Mouse (Mus musculus): ENCODE results near the gene Apold1. TPM values are rescaled to one million over a fixed set of nuclear protein-coding genes. Genes with fewer than 3 reads are reported as not detected.

Apold1 gene
- polyA plus RNA-seq (2015; fragmentation: Nextera tagmentation; extraction: Ambion mirVana), result 2.4 and 3.5 TPM in 2 replicates

DNA sequence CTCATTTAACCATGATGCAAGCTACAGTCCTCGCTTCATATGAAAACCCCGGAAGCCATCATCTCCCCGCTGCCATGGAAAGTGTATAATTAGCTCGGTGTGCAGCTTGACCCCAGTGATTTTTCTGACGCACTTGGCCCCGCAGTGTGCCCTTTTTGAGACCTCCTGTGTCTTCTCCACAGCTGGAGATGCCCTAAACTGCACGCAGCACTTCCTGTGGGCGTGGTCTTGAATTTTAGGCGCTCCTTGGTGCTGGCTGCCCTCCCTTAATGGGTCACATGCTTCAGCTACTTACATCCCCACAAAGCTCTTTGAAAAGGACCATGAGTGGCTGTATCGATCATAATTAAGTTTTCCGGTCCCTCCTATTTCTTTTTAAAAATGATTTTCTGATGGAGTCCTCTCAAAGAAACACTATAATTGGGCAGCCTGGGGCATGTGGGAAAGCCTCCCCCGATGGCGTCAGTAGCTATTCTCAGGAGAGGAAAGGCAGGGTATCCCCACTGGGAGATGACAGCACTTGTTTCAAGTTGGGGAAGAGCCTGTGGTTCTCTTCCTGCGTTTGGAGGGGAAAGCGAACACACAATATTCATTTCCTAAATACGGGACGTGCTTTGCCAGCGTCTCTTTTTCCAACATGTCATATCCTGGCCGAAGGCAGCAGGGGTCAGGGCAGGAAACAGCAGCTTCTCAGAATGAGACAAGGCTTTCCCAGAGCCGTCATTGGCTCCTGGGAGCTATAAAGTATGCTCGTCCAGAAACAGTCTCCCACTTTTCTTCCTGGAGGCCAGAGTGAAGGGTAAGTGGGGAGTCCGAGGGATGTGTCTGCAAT is at the start of gene Apold1:
Apold1 (plus strand) TSS at position 488 of the 832 bp plus-strand sequence.

GRCm38 (mm10) chr6:135011048-135011733 is 29.7 kb downstream of the Apold1 start, which contains the start of gene Ddx47:
TSS of gene Ddx47 (plus strand) at chr6:135011612.

Other genes with a start within 250 kb of the Apold1 start
- gene Dusp16, start 189.1 kb upstream of the Apold1 start, polyA plus RNA-seq (2015; fragmentation: Nextera tagmentation; extraction: Ambion mirVana), result 8.1 and 10.1 TPM in 2 replicates
- 7.1 and 7.8 TPM in 2 replicates for gene Crebl2, start 151.6 kb upstream of the Apold1 start, polyA plus RNA-seq (2015; fragmentation: Nextera tagmentation; extraction: Ambion mirVana)
- gene Gpr19, start 83.1 kb upstream of the Apold1 start, polyA plus RNA-seq (2015; fragmentation: Nextera tagmentation; extraction: Ambion mirVana), result 12.9 and 15.5 TPM in 2 replicates
- 15.1 and 15.5 TPM in 2 replicates for gene Cdkn1b, start 61.3 kb upstream of the Apold1 start, polyA plus RNA-seq (2015; fragmentation: Nextera tagmentation; extraction: Ambion mirVana)
- 42.6 and 59.3 TPM in 2 replicates for gene Ddx47, start 29.9 kb downstream of the Apold1 start, polyA plus RNA-seq (2015; fragmentation: Nextera tagmentation; extraction: Ambion mirVana)
- 4.6 and 5.7 TPM in 2 replicates for gene Gprc5a, start 83.9 kb downstream of the Apold1 start, polyA plus RNA-seq (2015; fragmentation: Nextera tagmentation; extraction: Ambion mirVana)
- not detected in 2 replicates for gene Gprc5d, start 136.6 kb downstream of the Apold1 start, polyA plus RNA-seq (2015; fragmentation: Nextera tagmentation; extraction: Ambion mirVana)
- 22.3 and 40.1 TPM in 2 replicates for gene Fam234b, start 216.3 kb downstream of the Apold1 start, polyA plus RNA-seq (2015; fragmentation: Nextera tagmentation; extraction: Ambion mirVana)
- 28.4 and 28.5 TPM in 2 replicates for gene Hebp1, start 216.3 kb downstream of the Apold1 start, polyA plus RNA-seq (2015; fragmentation: Nextera tagmentation; extraction: Ambion mirVana)

Measured in adrenal gland, postnatal 0 days (tissue).